Mouse (Mus musculus) adrenal gland (tissue): ENCODE measurements around the gene Wbp2.
"Not testable (repeated sequence)": the region's sequence is repeated elsewhere in the genome, so short reads cannot be mapped to it uniquely, and the experiment has no call there.

Experiments used
- intact Hi-C: fragments of 180-260 bp; cut with DNase I; formaldehyde crosslinking; loops from one replicate; pipeline ENCODE4 v1.15.1; 2025

Gene Wbp2

DNA sequence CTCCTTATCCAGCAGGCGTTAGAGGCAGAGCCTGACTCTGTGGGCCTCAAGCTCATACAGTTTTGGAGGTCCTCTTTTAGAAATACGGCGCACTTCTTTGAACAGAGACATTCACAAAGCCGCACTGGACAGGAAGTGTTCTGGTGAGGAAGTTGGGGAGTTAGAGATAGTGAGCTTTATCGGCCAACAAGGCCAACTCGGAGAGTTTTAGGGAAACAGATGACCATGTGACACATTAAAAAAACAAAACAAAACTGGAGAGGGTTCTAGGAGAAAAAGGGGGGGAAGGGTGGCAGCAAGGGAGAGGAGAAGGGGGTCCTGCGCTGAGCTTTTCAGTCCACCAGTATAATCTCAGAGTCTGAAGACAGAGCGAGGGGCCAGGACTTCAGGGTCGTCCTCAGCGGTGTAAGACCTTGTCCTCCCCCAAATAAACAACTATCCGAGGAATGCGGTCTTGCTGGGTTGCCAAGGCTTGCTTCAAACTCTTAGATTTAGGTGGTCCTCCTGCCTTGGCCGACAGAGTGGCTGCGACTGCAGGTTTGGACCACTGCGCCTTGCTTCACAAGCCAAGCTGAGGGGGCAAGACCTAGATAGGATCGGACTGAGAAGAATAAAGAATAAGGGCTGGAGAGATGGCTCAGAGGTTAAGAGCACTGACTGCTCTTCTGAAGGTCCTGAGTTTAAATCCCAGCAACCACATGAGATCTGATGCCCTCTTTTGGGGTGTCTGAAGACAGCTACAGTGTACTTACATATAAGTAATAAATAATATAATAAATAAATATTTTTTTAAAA, 7.2 kb upstream of the Wbp2 start:
- intact Hi-C loops = no loop called here

DNA sequence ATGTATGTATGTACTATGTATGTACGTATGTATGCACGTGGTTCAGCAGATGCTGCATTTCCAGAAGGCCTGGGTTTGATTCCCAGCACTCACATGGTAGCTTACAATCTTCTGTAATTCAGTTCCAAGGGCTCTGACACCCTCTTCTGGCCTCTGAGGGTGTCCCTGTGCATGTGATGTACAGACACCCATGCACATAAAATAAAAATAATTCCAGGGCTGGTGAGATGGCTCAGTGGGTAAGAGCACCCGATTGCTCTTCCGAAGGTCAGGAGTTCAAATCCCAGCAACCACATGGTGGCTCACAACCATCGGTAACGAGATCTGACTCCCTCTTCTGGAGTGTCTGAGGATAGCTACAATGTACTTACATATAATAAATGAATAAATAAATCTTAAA, 6.2 kb upstream of the Wbp2 start:
- intact Hi-C loops = not testable (repeated sequence)

DNA sequence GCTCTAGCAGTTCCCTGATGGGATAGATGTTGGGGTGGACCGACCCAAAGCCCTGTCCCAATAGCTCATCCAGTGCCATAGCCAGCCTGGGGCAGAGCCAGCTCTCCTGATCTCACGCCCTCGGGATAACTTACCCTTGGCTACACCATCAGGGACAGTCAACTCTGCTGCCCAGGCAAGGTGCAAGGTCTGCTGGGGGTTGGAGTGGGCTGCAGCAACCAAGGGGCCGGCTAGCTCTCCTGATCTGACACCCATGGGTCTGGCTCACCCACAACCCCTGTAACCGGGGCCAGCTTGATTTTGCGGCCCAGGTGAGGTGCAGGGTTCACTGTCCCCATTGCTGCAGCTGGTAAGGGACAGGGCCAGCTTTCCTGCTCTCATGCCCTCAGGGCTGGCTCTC, 4.8 kb upstream of the Wbp2 start:
- intact Hi-C loops = no loop called here

DNA sequence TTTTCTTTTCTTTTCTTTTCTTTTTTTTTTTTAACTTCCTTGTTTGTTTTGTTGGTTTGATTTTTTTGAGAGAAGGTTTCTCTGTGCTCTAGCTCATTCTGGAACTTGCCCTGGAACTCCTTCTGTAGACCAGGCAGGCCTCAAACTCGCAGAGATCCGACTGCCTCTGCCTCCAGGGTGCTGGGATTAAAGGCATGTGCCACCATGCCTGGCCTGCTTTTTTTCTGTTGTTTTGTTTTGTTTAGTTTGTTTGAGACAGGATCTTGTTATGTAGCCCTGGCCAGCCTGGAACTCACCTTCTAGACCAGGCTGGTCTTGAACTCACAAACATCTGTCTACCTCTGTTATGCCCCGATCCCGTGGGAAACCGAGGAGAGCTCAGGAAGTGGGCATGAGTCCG, 2.8 kb upstream of the Wbp2 start:
- intact Hi-C loops = loop anchor here (5.0 kb wide), 1 partner anchor 38 kb away; the partner anchor contains the start of gene Trim47

DNA sequence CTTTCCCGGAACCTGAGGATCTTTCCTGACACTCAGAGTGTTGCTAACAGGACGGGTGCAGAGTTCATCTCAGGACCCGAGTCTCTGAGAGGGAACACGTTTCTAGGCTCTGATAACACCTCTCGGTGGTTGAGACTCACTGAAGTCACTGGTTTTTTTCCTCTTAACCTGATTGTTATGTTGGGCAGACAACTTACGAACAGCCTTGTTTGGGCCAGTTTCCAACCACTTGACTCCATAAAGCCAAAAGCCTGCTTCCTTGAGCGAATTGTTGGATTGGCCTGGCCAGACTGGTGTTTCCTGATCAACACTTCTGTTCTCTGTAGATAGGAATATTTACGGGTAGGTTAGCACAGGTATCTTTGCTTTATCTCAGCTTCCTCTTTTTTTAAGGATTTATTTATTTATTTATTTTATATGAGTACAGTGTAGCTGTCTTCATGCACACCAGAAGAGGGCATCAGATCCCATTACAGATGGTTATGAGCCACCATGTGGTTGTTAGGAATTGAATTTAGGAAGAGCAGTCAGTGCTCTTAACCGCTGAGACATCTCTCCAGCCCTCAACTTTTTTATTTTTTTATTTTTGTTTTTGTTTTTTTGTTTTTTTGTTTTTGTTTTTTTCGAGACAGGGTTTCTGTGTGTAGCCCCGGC, 2.1 kb upstream of the Wbp2 start:
- intact Hi-C loops = loop anchor here (5.0 kb wide), 1 partner anchor 38 kb away; the partner anchor contains the start of gene Trim47

DNA sequence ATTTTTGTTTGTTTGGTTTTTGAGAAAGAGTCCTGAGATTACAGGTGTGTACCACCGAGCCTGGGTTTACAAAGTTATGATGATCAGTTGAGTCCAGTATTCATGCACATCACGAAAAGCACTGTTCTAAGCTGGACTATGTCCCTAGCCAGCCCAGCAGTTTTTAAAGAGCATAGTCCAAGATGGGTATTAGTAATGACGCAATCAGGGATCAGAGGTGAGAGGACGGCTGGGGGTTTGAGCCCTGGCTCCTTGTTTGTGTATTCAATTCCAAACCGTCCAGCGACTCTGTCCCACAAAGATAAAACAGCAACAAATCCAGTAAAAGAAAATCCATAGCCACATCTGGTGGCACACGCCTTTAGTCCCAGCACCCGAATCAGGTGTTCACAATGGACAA, 1.4 kb upstream of the Wbp2 start:
- intact Hi-C loops = loop anchor here (5.0 kb wide), 1 partner anchor 39 kb away; the partner anchor contains the start of gene Trim47

DNA sequence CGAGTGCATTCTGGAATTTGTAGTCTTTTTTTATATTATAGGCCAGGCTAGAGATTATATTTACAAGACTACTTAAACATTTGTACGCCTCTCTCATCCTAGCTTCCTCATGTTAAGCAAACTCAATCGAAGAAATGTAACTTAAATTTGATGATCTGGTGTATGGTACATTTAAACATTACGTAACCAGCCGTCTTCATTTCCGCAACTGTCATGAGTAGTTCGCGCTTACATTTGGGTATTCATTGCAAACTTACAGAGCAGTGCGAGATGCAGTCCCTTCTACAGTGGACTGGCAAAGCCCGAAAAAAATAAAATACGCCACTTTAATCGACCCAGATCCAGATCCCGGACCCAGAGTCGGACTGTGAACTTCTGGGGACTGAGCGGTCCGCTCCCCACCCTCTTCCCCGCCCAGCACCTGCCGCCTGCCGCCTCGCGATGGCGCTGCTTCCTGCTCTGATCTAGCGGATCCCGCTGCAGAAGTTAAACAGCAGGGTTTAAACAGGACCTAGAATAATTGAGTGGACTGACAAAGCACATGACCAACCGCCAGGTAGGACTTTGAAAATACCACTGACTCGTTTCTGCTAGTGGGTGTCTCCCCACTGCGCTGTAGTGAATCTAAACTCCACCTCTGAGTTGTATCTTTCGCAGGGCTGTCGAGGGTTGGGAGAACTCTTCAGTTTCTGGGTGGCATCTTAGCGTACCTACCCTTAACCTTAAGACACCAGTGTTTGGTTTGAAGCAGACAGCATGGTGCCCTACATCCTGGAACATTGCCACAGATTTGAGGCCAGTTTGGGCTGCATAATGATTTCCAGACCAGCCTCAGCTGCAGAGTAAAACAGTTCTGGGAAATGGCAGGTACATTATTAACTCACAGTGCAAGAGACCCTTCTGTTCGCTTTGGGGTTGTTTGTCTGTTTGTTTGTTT, 667 bp upstream of the Wbp2 start:
- intact Hi-C loops = loop anchor here (5.0 kb wide), 1 partner anchor 40 kb away; the partner anchor contains the start of gene Trim47

DNA sequence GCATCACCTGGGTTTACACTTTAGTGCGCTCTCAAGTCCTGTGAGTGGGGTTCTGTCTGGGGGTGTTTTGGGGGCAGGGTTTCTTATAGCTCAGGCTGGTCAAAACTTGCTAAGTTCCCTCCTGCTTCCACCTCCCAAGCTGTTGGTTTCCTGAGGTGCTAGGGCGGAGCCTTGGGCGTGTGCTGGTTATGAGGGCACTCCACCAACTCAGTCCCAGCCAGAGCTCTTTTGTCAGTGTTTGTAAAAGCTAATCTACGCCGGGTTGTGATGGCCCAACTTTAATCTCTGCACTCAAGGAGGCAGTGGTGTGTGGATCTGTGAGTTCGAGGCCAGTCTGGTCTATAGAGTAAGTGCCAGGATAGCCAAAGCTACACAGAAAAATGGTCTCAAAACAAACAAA, 2.6 kb downstream of the Wbp2 start:
- intact Hi-C loops = no loop called here

DNA sequence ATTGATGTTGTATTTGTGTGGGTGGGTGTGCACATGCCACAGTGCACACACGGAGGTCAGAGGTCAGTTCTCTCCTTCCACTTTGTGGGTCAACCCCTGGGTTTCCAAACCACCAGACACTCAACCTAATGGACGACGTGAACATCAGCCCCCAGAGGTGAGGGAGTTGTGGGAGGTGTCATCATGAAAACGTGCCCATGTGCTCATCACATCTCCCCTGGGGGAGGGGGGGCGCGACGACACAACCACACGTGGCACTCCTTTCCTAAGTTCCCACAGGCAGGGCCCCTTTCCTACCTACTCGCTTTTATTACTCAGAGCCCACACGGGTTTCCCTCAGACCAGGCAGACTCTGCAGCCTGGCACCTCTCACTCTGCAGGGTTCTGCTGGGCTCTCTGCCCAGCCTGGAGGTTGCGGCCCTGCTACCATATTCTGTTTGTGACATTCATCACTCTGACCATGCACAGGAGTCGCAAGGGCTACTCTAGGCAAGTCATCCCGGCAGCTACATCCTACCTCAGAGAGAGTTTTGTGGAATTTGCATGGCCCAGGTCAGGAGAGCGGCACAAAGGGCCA, 3.6 kb downstream of the Wbp2 start:
- intact Hi-C loops = no loop called here

DNA sequence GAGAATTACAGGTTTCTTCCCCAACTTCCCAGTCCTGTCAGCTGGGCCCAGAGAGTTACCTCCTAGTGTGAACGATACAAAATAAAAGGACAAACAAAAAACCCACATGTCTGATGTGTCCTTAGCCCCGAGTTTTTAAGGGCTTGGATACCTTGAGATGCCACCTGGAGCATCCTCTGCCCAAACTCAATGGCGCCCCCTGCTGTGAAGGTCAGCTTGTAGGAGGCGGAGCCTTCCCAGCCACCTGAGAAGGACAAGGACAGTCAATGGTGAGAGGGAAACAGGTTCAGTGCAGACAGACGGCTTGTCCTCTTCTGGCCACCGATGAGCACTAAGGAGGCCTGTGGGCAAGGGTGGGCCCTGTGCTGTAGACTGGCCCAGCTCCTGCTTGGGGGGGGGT, 5.7 kb downstream of the Wbp2 start:
- intact Hi-C loops = no loop called here

DNA sequence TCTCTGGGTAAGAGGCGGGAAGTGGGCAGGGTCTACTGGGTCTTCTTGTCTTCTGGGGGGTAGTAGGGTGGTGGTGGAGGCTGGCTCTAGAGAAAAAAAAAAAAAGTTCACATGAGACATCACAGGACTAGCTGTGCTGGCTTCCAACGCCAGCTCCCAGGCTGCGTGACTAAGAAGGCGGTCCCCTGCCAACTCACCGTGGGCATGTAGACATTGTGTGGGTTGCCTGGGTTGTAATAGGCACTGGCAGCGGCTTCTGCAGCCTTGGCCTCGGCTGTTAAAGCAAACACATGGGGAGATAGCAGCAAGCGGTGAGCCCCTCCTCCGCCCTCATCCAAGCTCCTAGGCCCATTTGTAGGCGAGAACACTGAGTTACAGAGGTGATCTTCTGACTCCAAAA, 7.3 kb downstream of the Wbp2 start:
- intact Hi-C loops = loop anchor here (5.0 kb wide), 1 partner anchor 47 kb away; the partner anchor contains the start of gene Unk

DNA sequence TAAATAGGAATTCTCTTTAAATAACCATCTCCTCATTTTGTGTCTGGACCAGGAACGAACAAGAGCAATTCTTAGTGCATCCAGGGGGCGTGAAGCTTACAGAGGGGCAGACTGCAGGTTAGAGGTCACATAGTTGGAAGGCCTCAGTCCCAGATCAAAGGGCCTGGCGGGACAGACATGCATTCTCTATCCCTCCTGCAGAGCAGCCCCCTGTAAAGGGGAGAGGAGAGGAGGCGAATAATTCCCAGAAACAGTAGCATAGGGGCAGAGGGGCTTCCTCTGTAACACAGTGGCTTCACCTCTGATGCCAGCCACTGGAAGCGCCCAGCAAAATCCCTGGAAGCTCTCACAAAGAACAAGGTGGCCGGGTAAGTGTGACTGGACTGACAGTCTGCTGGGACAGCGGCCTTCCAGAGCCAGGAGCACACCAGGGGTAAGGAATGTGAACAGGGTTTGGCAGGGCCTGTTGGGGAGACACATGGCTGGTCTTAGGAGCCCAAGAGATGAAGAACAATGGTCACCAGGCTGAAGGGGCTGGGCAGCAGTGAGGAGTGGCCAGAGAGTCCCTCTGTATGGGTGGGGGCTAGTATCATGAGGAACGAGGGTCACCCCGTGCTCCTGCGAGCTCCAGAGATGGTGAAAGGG, 8.0 kb downstream of the Wbp2 start:
- intact Hi-C loops = loop anchor here (5.0 kb wide), 1 partner anchor 46 kb away; the partner anchor contains the start of gene Unk

DNA sequence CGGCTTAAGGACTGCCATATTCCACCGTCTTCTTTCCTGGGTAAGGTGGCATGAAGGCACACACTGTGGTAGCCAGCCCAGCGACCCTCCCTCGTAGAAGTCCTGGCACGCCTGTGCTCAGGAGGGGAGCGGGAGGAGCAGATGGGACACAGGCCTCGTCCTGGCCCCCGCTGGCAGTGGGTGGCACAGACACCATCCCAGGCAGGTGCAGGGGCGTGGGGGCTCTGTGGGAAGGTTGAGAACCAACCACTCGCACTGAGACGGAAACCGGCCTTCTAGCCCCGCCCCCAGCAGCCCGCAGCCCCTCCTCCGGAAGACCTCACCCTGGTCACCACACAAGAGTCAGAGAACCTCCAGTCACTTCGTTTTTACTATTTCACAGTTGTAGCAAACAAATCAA, 8.6 kb downstream of the Wbp2 start:
- intact Hi-C loops = loop anchor here (5.0 kb wide), 1 partner anchor 46 kb away; the partner anchor contains the start of gene Unk

DNA sequence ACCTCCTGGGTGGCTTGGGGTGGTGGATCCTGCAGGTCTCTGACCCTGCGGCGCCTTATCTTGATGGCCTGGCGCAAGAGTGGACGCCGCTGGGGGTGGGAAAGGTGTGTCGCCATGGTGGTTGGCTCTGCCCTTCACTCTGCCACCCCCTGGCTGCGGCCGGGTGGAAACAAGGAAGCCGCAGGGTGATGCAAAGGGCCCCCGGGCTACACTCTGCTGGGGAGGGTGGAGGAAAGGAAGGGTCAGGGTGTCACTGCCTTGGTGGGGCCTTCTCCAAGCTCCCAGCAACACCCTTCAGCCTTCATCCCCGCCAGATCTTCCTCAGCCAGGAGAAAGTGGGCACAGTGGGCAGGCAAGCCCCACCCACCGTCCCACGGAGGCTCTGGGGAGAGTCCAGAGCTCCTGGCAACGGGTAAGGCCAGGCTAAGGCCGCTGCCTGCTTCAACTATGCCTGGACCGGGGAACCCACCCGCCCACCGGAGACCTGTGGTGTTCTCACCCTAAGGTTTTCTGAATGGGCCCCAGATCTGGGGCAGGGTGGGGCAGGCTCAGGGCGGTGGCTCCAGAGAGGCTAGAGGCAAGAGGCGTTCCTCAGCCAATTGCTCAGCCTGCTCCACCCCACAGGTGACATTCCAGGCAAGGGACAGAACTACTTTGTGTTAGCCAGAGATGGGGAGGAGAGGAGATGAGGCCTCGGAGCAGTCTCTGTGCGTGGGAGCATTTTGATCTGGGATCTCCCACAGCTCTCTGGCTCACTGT, 9.2 kb downstream of the Wbp2 start, which contains the start of gene Unc13d:
Unc13d (minus strand) TSS at position 516 of the 759 bp plus-strand sequence.
- intact Hi-C loops = loop anchor here (5.0 kb wide), 1 partner anchor 45 kb away; the partner anchor contains the start of gene Unk

DNA sequence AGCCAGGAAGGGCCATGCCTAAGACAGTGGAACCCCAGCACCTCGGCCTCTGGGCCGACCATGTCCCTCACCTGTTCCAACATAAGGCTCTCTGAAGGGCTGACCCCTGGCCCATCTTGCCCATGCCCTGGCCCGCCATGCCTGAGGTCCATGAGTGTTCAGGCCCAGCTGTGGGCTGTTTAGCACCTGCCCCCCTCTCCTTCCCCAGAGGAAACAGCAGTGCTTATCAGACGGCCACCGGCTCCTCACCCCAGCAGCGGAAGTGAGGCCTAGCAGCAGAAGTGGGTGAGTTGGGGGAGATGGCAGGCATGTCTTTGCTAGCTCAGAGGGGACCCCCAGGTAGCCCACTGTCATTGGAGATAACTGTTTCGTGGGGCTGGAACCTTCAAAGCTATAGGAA, 10.0 kb downstream of the Wbp2 start:
- intact Hi-C loops = loop anchor here (5.0 kb wide), 1 partner anchor 45 kb away; the partner anchor contains the start of gene Unk

DNA sequence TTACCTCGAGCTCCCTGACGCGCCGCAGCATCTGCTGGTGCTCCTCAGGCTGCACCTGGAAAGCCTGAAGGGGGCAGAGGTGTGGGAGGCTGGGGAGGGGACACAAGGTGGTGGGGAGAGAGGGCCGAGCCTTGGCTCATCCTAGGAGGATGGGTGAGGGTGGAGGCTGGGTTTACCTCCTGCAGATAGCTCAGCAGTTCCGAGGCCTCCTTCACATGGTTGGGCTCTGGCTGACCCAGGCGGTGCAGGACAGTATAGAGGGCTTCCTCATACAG, 10.6 kb downstream of the Wbp2 start:
- intact Hi-C loops = loop anchor here (5.0 kb wide), 1 partner anchor 44 kb away; the partner anchor contains the start of gene Unk

DNA sequence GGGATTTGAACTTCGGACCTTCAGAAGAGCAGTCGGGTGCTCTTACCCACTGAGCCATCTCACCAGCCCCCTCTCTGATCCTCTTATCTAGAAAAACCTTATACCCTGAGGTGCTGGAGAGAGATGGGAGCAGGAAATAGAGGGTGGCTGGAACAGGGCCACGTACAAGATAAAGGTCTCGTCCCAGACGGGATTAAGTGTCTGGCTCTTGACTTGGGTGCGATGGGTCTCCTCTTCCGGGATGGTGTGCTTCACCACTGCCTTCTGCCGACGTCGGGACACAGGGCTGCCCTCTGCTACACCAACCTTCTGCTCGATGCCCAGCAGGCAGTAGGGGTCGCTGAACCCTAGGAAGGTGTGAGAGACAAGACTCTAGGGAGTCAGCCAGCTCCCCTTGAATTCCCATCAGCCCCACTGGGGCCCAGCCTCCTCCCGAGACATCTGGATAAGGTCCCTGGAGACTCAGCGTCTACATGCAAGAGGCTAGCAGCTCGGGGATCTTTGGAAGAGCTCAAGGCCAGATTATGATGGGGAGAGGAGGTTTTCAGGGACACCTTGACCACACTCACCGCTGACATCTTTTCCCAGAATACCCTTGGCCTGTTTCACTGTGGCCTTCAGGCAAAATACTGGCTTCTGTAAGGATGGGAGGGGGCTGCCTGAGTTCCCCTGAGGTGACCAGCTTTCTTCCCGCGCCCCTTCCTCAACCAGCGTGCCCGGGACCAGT, 11.1 kb downstream of the Wbp2 start:
- intact Hi-C loops = loop anchor here (5.0 kb wide), 1 partner anchor 43 kb away; the partner anchor contains the start of gene Unk

DNA sequence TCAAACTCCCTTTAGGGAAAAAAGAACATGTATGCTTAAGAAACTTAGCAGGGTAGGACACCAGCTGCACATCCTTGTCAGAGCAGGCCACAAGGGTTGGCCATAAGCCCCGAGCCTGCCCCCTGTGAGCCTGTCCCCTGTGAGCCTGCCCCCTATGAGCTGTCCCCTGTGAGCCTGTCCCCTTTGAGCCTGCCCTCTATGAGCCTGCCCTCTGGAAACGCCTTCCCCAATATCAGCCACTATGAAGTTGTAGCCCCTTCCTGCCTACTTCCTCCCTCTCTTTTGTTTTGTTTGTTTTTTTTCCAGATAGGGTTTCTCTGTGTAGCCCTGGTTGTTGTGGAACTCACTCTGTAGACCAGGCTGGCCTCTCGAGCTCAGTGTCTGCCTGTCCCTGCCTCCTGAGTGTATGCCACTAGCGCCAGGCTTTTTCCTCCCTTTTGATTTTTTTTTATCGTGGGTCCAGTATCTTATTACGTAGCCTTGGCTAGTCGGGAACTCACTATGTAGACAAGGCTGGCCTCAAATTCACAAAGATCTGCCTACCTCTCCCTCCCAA, 12.3 kb downstream of the Wbp2 start:
- intact Hi-C loops = no loop called here

DNA sequence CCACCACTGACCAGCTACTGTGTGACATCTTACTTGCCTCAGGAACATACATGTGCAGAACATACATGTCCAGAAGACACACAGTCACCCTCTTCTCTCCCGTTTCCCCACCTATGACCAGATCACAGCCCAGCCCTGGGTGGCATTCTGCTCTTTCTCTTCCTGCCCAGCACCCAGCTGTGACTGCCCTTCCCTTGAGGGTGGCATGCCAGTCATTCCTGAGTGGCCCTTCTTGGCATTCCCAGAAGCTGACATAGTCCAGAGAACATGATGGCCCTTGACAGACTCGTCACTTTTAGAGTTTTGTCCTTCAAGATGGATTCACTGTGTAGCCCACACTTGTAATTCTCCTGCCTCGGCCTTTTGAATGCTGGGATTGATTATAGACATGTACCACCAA, 14.2 kb downstream of the Wbp2 start:
- intact Hi-C loops = no loop called here
